ENCODE assay signal across 14 mouse cellular contexts in the genomic region with DNA sequence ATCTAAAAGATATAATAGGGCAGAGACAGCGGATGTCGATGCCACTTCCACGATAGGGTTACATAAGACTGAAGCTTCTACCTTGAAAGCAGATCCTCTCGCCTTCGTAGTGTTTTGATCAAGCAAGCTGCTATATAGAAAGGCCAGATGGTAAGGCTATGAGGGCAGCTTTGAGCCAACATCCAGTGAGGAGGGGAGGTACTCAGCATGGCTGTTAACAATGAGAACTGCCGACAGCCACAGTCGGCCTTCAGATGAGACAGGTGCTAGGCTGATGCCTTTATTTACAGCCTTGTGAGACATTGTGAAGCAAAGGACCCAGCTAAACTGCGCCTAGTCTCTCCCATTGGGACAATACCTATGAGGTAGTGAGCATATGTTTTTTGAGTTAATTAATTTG.
DNase-seq lines count a peak whose midpoint lies in the region; ATAC-seq and TF ChIP-seq lines count a peak whose summit lies in the region.
"Had no signal": no experiment of that assay in that cellular context is flagged by ENCODE, and none has a peak within 500 bp of the region (broad histone marks: within the 10 kb centered on the region; RNA-seq: fewer than 3 reads in every experiment).

No protein-coding gene starts in this region.

- no peak for TF ChIP-seq POLR2A in brain, embryonic 14.5 days (IDR thresholded peaks at IDR 0.05; ENCODE audit: borderline replicate concordance, extremely low read depth, insufficient read depth, insufficient read length, poor library complexity, severe bottlenecking)

- no peak overlapping the region for H3K4me3 ChIP-seq in hindbrain, embryonic 16.5 days (ENCODE audit: low read length)
- H3K4me3 ChIP-seq in hindbrain, embryonic 14.5 days (replicated peaks; ENCODE audit: low read length): no peak overlapping the region
- H3K4me3 ChIP-seq: erythroblast, embryonic 14.5 days had no signal

- no peak overlapping the region for H3K4me2 ChIP-seq in hindbrain, embryonic 16.5 days (ENCODE audit: low read length)
- no peak overlapping the region for H3K4me2 ChIP-seq in hindbrain, embryonic 14.5 days (replicated peaks)
- H3K4me2 ChIP-seq: heart, embryonic 11.5 days had no signal

- H3K27ac ChIP-seq in hindbrain, embryonic 16.5 days (ENCODE audit: low read depth, low read length): no peak overlapping the region
- no peak overlapping the region for H3K27ac ChIP-seq in hindbrain, embryonic 14.5 days
- H3K27ac ChIP-seq: liver, embryonic 14.5 days had no signal

- H3K36me3 ChIP-seq in hindbrain, embryonic 16.5 days (ENCODE audit: control insufficient read depth, insufficient read depth, low read length): no peaks in the 10 kb centered on the region
- no peaks in the 10 kb centered on the region; the same call in 1 of the 2 replicates for H3K36me3 ChIP-seq in hindbrain, embryonic 14.5 days (replicated peaks; ENCODE audit: control insufficient read depth, insufficient read depth)

- peak; percentile 74 for ATAC-seq in hindbrain, embryonic 16.5 days
- no peak for ATAC-seq in hindbrain, embryonic 14.5 days (ENCODE audit: low FRiP score)
- no peak for ATAC-seq in megakaryocyte-erythroid progenitor cell, adult 5-6 weeks (replicated peaks; ENCODE audit: low FRiP score, low TSS enrichment, poor library complexity, severe bottlenecking)

- no peaks in the 10 kb centered on the region for H3K4me1 ChIP-seq in hindbrain, embryonic 16.5 days (ENCODE audit: control insufficient read depth, insufficient read depth, low read depth, low read length)
- H3K4me1 ChIP-seq in hindbrain, embryonic 14.5 days (replicated peaks; ENCODE audit: control insufficient read depth, insufficient read depth, low read length): no peaks in the 10 kb centered on the region

- WGBS in hindbrain, embryonic 16.5 days: 61% methylated on average over 8 of the region's 8 CpGs
- WGBS in hindbrain, embryonic 14.5 days: 62% methylated on average over 8 of the region's 8 CpGs

- TF ChIP-seq CTCF in brain, embryonic 14.5 days (IDR thresholded peaks at IDR 0.05; ENCODE audit: borderline replicate concordance, extremely low read depth, insufficient read depth, insufficient read length): no peak

- no peaks in the 10 kb centered on the region for H3K27me3 ChIP-seq in hindbrain, embryonic 16.5 days (replicated peaks; ENCODE audit: control insufficient read depth, insufficient read depth, low read length)
- no peaks in the 10 kb centered on the region for H3K27me3 ChIP-seq in hindbrain, embryonic 14.5 days (ENCODE audit: control insufficient read depth, insufficient read depth, low read length)

- H3K9me3 ChIP-seq in hindbrain, embryonic 16.5 days (ENCODE audit: control insufficient read depth, low read length): no peaks in the 10 kb centered on the region
- no peaks in the 10 kb centered on the region for H3K9me3 ChIP-seq in hindbrain, embryonic 14.5 days (ENCODE audit: control insufficient read depth, low read length)

- H3K9ac ChIP-seq in hindbrain, embryonic 16.5 days (ENCODE audit: low read depth, low read length): no peak overlapping the region
- H3K9ac ChIP-seq in hindbrain, embryonic 14.5 days: no peak overlapping the region
- H3K9ac ChIP-seq: liver, embryonic 14.5 days had no signal

- DNase-seq in hindbrain, embryonic 14.5 days (ENCODE audit: low spot score): no peak
- DNase-seq in brain, embryonic 14.5 days (ENCODE audit: low read depth): peak; percentile 82
- DNase-seq in cerebellum, adult 18-20 months: peak; percentile 44 to 64
- DNase-seq in cerebellum, postnatal 36 days: peak; percentile 31 to 35
- DNase-seq in B cell, adult 2 months: no peak
- DNase-seq: adrenal gland, postnatal 25 days; heart, postnatal 14 days; kidney, adult 8-10 months; kidney, postnatal 4 days had no signal

Comparison
In these comparisons a context has a peak if more than half of its experiments do, and no peak if none do; other contexts are left out.
1. DNase-seq: peak in brain, embryonic 14.5 days (single experiment), cerebellum, adult 18-20 months (2 of 2) and cerebellum, postnatal 36 days (2 of 2); none in hindbrain, embryonic 14.5 days (single experiment) and B cell, adult 2 months (0 of 2).